Mouse (Mus musculus): ENCODE results near the gene Vps13a. TPM values are rescaled to one million over a fixed set of nuclear protein-coding genes. Genes with fewer than 3 reads are reported as not detected.
"Not testable (repeated sequence)": the region's sequence is repeated elsewhere in the genome, so short reads cannot be mapped to it uniquely, and the experiment has no call there.

The Vps13a gene
- polyA plus RNA-seq, 1 experiment from 2014 or later, result 10.1 TPM

DNA sequence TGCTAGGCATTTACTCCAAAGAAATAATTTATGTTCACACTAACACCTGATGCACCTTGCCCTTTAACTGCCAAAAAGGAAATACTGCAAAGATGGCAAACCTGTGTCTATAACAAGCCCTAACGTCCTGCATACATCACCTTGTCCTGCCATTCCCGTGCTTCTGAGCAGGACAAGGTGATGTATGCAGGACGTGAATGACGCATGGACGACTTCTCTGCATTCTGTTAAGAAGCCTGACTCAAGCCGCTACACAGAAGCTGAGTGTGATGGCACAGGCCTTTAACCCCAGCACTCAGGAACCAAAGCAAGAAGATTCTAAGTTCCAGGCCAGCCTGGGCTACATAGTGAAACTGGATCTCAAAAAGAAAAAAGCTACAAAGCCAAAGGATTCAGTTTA lies 2.2 kb downstream of the Vps13a start:
- Histone ChIP-seq H3K27me3 (ENCODE audit: control insufficient read depth, insufficient read depth, low read length) (peaks cover 11% of the 10 kb centered on the region; the same call in 1 of the 2 replicates), H3K9me3 (ENCODE audit: control insufficient read depth, low read length) (no peaks in the 10 kb centered on the region), H3K4me3 (replicated peaks; ENCODE audit: low read length) (no peak overlapping the region), H3K36me3 (replicated peaks; ENCODE audit: control insufficient read depth, insufficient read depth) (no peaks in the 10 kb centered on the region), H3K4me2 (replicated peaks) (no peak overlapping the region), H3K9ac (no peak overlapping the region), H3K27ac (no peak overlapping the region), H3K4me1 (replicated peaks; ENCODE audit: control insufficient read depth, insufficient read depth, low read length) (peaks cover 5% of the 10 kb centered on the region; the same call in 1 of the 2 replicates)
- no peak for ATAC-seq (ENCODE audit: low FRiP score)
- no peak for DNase-seq (ENCODE audit: low spot score)
- 70% methylated on average over 6 of the region's 6 CpGs for WGBS

DNA sequence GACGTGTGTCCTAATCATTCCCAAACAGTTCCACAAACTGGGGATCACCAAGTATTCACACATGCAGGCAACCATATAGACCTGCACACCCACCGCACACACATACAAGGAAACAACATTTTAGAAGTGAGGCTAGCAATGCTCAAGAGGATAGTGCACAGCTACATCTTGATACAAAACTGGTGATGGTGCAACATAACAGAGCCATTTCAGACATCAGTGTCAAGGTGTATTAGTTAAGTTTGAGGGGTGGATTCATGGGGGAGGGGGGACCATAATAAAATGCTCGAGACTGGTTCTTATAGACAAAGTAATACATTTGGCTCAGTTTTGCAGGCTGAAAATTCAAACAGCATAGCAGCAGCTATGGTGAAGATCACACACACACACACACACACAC lies 2.8 kb downstream of the Vps13a start:
- Histone ChIP-seq H3K4me1 (replicated peaks; ENCODE audit: control insufficient read depth, insufficient read depth, low read length) (peaks cover 5% of the 10 kb centered on the region; the same call in 1 of the 2 replicates), H3K27me3 (ENCODE audit: control insufficient read depth, insufficient read depth, low read length) (peaks cover 9% of the 10 kb centered on the region; the same call in 1 of the 2 replicates), H3K9me3 (ENCODE audit: control insufficient read depth, low read length) (no peaks in the 10 kb centered on the region), H3K36me3 (replicated peaks; ENCODE audit: control insufficient read depth, insufficient read depth) (no peaks in the 10 kb centered on the region), H3K27ac (no peak overlapping the region), H3K9ac (no peak overlapping the region), H3K4me2 (replicated peaks) (no peak overlapping the region), H3K4me3 (replicated peaks; ENCODE audit: low read length) (no peak overlapping the region)
- ATAC-seq (ENCODE audit: low FRiP score) (no peak), DNase-seq (ENCODE audit: low spot score) (no peak)
- 77% methylated on average over 3 of the region's 3 CpGs for WGBS

DNA sequence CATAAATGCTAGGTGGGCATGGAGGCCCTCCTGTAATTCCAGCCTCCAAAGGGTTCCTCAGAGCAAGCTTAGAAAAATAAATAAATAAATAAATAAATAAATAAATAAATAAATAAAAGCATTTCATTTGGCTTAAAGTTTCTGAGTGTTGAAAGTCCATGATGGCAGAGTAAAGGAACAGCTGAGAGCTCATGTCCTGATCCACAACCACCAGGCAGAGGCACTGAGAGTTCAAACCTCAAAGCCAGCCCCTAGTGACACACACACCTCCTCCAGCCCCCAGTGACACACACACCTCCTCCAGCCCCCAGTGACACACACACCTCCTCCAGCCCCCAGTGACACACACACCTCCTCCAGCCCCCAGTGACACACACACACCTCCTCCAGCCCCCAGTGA lies 3.3 kb downstream of the Vps13a start:
- not testable (repeated sequence) for H3K9ac ChIP-seq; DNase-seq (ENCODE audit: low spot score); H3K4me1 ChIP-seq (replicated peaks; ENCODE audit: control insufficient read depth, insufficient read depth, low read length); H3K9me3 ChIP-seq (ENCODE audit: control insufficient read depth, low read length); ATAC-seq (ENCODE audit: low FRiP score); H3K27ac ChIP-seq; H3K36me3 ChIP-seq (replicated peaks; ENCODE audit: control insufficient read depth, insufficient read depth); H3K4me2 ChIP-seq (replicated peaks); H3K4me3 ChIP-seq (replicated peaks; ENCODE audit: low read length); H3K27me3 ChIP-seq (ENCODE audit: control insufficient read depth, insufficient read depth, low read length)

DNA sequence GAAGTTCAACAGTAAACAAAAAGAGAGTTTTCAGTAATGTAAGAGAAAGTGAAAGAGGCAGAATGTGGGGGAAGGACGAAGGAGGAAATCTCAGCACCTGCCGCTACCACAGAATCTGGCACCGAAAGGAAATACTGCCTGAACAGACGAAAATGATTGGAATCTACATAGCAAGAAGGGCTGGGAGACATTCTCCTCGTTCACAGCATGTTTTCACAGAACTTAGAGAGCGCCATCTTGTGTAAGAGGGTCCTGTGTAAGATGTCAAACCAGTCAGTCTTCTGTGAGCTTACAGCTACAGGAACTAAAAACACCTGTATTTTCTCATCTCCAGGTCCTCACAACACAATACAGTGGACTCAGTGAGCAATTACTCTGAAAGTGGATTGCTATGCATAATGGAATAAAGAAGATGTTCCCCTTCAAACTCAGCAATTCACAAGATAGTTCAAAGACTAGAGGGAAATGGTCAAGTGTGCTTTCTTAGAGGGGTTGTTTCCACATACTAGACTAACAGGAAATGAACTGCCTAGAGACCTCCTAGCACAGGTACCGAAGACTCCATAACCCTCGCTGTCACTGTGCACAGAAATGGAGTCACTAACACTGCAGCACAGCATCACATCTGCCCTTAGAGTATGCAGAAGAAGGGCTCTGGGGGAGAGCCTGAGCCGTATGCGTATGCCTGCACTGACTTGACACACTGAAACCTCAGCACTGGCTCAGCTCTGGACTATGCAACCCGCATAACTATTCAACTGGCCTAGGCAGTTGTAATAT lies 7.3 kb downstream of the Vps13a start:
- WGBS, result 76% methylated on average over 11 of the region's 11 CpGs
- H3K27me3 ChIP-seq (ENCODE audit: control insufficient read depth, insufficient read depth, low read length), result no peaks in the 10 kb centered on the region
- H3K4me3 ChIP-seq (replicated peaks; ENCODE audit: low read length), result no peak overlapping the region
- no peak overlapping the region for H3K4me2 ChIP-seq (replicated peaks)
- ATAC-seq (ENCODE audit: low FRiP score) (no peak), DNase-seq (ENCODE audit: low spot score) (no peak)
- no peaks in the 10 kb centered on the region for H3K9me3 ChIP-seq (ENCODE audit: control insufficient read depth, low read length)
- H3K4me1 ChIP-seq (replicated peaks; ENCODE audit: control insufficient read depth, insufficient read depth, low read length), result no peaks in the 10 kb centered on the region
- H3K9ac ChIP-seq, result no peak overlapping the region
- H3K36me3 ChIP-seq (replicated peaks; ENCODE audit: control insufficient read depth, insufficient read depth), result no peaks in the 10 kb centered on the region
- no peak overlapping the region for H3K27ac ChIP-seq

DNA sequence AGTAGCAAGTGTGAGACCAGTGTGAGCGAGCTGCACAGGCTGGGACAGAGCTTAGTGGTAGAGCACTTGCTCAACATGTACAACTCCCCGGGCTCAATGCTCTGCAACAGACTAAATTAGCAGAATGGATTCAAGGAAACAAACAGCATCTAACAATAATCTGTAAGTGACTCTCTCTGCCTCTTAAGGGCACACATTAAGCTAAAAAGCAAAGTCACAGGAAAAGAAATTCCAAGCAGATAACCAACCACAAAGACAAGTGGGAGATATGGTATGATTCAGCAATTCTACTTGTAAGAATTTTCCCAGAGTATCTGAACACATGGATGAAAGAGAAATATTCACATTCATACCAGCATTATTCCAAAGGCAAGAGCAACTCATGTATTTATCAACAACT lies 13.3 kb downstream of the Vps13a start:
- H3K4me1 ChIP-seq (replicated peaks; ENCODE audit: control insufficient read depth, insufficient read depth, low read length), result no peaks in the 10 kb centered on the region
- WGBS, result 90% methylated on average over 2 of the region's 2 CpGs
- no peak overlapping the region for H3K27ac ChIP-seq
- H3K9ac ChIP-seq, result no peak overlapping the region
- H3K27me3 ChIP-seq (ENCODE audit: control insufficient read depth, insufficient read depth, low read length), result no peaks in the 10 kb centered on the region
- H3K4me3 ChIP-seq (replicated peaks; ENCODE audit: low read length), result no peak overlapping the region
- DNase-seq (ENCODE audit: low spot score) (no peak), ATAC-seq (ENCODE audit: low FRiP score) (no peak)
- no peaks in the 10 kb centered on the region for H3K36me3 ChIP-seq (replicated peaks; ENCODE audit: control insufficient read depth, insufficient read depth)
- H3K4me2 ChIP-seq (replicated peaks), result no peak overlapping the region
- no peaks in the 10 kb centered on the region for H3K9me3 ChIP-seq (ENCODE audit: control insufficient read depth, low read length)

DNA sequence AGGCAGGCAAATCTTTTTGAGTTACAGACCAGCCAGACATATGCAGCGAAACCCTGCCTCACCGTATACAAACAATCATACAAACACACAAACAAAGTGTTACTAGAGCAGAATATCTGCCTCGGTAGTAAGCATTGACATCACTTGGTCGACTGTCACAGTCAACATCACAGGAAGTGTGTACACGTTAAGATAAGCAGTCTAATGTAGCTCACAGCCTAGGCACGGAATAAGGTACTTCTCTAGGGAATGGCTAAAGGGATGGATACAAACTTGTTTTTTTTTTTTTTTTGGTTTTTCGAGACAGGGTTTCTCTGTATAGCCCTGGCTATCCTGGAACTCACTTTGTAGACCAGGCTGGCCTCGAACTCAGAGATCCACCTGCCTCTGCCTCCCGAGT lies 23.3 kb downstream of the Vps13a start:
- H3K4me1 ChIP-seq (replicated peaks; ENCODE audit: control insufficient read depth, insufficient read depth, low read length); H3K36me3 ChIP-seq (replicated peaks; ENCODE audit: control insufficient read depth, insufficient read depth); H3K27ac ChIP-seq; H3K9me3 ChIP-seq (ENCODE audit: control insufficient read depth, low read length); H3K27me3 ChIP-seq (ENCODE audit: control insufficient read depth, insufficient read depth, low read length); ATAC-seq (ENCODE audit: low FRiP score); H3K4me3 ChIP-seq (replicated peaks; ENCODE audit: low read length); H3K4me2 ChIP-seq (replicated peaks); H3K9ac ChIP-seq; DNase-seq (ENCODE audit: low spot score): not testable (repeated sequence)
- 95% methylated on average over 8 of the region's 9 CpGs for WGBS

DNA sequence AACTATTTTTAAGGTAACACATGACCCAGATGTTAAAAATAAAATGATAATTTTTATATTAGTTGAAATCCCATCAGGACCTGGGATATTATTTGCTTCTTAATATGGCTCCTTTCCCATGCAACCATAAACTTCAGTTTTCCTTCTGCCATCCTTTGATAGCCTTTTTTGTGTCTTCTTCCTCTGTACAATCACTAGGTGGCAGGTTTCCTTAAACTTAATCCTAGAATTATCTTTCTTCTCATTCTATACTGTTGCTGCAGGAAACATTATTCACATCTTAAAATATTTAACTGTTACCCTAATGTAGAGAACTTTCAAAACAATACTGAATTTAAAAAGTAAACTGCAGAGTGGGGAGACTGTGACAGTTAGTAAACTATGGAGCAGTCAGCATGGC lies 24.9 kb downstream of the Vps13a start:
- ATAC-seq (ENCODE audit: low FRiP score) (no peak), DNase-seq (ENCODE audit: low spot score) (no peak)
- no peak overlapping the region for H3K9ac ChIP-seq
- H3K4me3 ChIP-seq (replicated peaks; ENCODE audit: low read length), result no peak overlapping the region
- H3K27ac ChIP-seq, result no peak overlapping the region
- H3K9me3 ChIP-seq (ENCODE audit: control insufficient read depth, low read length), result no peaks in the 10 kb centered on the region
- no peaks in the 10 kb centered on the region for H3K4me1 ChIP-seq (replicated peaks; ENCODE audit: control insufficient read depth, insufficient read depth, low read length)
- H3K4me2 ChIP-seq (replicated peaks), result no peak overlapping the region
- no peaks in the 10 kb centered on the region for H3K27me3 ChIP-seq (ENCODE audit: control insufficient read depth, insufficient read depth, low read length)
- H3K36me3 ChIP-seq (replicated peaks; ENCODE audit: control insufficient read depth, insufficient read depth), result no peaks in the 10 kb centered on the region

DNA sequence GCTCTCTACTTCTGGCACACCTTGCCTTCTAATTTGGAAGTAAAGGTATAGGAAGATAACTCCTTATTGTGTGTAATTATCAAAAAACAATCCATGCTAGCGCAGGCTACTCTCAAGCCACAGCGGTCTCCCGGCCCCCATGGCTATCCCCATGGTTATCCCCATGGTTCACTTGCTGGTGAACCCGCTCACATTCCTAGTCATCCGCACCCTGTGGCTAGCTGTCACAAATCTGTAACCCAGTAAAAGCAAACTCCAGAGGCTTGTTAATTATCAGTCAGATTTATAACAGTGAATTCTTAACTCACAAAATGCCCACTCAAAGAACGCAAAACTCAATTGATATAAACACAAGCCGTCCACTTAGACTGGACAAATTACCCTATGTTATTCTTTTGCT lies 25.5 kb downstream of the Vps13a start:
- 83% methylated on average over 7 of the region's 7 CpGs for WGBS
- ATAC-seq (ENCODE audit: low FRiP score) (no peak), DNase-seq (ENCODE audit: low spot score) (no peak)

DNA sequence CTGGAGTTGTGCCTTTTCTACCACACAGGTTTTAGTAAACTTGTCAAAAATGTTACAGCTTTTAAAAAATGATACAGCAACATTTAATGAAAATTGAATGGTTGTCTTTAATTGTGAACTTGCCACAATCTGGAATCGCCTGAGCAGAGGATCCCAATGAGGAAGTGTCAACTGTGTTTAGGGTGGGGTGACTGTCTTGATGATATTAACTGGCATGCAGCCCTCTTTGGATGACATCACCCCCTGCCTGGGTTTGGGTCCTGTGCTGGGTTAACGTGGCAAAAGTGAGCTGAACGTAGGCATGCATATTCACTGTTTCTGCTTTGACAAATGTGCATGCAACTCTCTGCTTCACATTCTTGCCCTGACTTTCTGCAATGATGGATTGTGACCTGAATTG lies 27.6 kb downstream of the Vps13a start:
- H3K4me3 ChIP-seq (replicated peaks; ENCODE audit: low read length), result no peak overlapping the region
- no peaks in the 10 kb centered on the region for H3K9me3 ChIP-seq (ENCODE audit: control insufficient read depth, low read length)
- no peak overlapping the region for H3K4me2 ChIP-seq (replicated peaks)
- H3K9ac ChIP-seq, result no peak overlapping the region
- H3K4me1 ChIP-seq (replicated peaks; ENCODE audit: control insufficient read depth, insufficient read depth, low read length), result no peaks in the 10 kb centered on the region
- no peaks in the 10 kb centered on the region for H3K27me3 ChIP-seq (ENCODE audit: control insufficient read depth, insufficient read depth, low read length)
- WGBS, result 68% methylated on average over 3 of the region's 3 CpGs
- ATAC-seq (ENCODE audit: low FRiP score) (no peak), DNase-seq (ENCODE audit: low spot score) (no peak)
- H3K27ac ChIP-seq, result no peak overlapping the region
- H3K36me3 ChIP-seq (replicated peaks; ENCODE audit: control insufficient read depth, insufficient read depth), result no peaks in the 10 kb centered on the region

More for the DNA sequence above, 25.5 kb downstream of the Vps13a start:
- Histone ChIP-seq H3K27ac (no peak overlapping the region), H3K4me1 (replicated peaks; ENCODE audit: control insufficient read depth, insufficient read depth, low read length) (no peaks in the 10 kb centered on the region), H3K36me3 (replicated peaks; ENCODE audit: control insufficient read depth, insufficient read depth) (no peaks in the 10 kb centered on the region), H3K4me3 (replicated peaks; ENCODE audit: low read length) (no peak overlapping the region), H3K4me2 (replicated peaks) (no peak overlapping the region), H3K27me3 (ENCODE audit: control insufficient read depth, insufficient read depth, low read length) (no peaks in the 10 kb centered on the region), H3K9ac (no peak overlapping the region), H3K9me3 (ENCODE audit: control insufficient read depth, low read length) (no peaks in the 10 kb centered on the region)

DNA sequence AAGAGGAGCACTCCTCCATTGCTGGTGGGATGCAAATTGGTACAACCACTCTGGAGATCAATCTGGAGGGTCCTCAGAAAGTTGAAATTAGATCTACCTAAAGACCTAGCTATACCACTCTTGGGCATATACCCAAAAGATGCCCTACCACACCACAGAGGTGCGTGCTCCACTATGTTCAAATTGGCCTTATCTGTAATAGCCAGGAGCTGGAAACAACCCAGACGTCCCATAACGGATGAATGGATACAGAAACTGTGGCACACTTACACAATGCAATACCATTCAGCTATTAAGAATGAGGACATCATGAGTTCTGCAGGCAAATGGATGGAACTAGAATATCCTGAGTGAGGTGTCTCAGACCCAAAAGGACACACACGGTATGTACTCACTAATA lies 43.9 kb downstream of the Vps13a start:
- no peaks in the 10 kb centered on the region for H3K9me3 ChIP-seq (ENCODE audit: control insufficient read depth, low read length)
- ATAC-seq (ENCODE audit: low FRiP score), result no peak
- H3K4me1 ChIP-seq (replicated peaks; ENCODE audit: control insufficient read depth, insufficient read depth, low read length), result no peaks in the 10 kb centered on the region
- no peaks in the 10 kb centered on the region for H3K27me3 ChIP-seq (ENCODE audit: control insufficient read depth, insufficient read depth, low read length)
- WGBS, result 90% methylated on average over 4 of the region's 4 CpGs
- DNase-seq (ENCODE audit: low spot score), result no peak
- H3K4me2 ChIP-seq (replicated peaks), result no peak overlapping the region
- H3K4me3 ChIP-seq (replicated peaks; ENCODE audit: low read length), result no peak overlapping the region
- H3K36me3 ChIP-seq (replicated peaks; ENCODE audit: control insufficient read depth, insufficient read depth), result 0 out of 2 replicates have a peak, but pooled peaks cover 10% of the 10 kb centered on the region
- H3K9ac ChIP-seq, result no peak overlapping the region
- no peak overlapping the region for H3K27ac ChIP-seq

All from hindbrain, embryonic 14.5 days (tissue).